Mouse (Mus musculus): ENCODE measurements at regions not wholly inside any gene's neighbourhood (a gene's known extent, or its start where the extent isn't known, plus 50 kb on each side); places are given as distances from the start of the nearest gene placed in this dataset.

DNA sequence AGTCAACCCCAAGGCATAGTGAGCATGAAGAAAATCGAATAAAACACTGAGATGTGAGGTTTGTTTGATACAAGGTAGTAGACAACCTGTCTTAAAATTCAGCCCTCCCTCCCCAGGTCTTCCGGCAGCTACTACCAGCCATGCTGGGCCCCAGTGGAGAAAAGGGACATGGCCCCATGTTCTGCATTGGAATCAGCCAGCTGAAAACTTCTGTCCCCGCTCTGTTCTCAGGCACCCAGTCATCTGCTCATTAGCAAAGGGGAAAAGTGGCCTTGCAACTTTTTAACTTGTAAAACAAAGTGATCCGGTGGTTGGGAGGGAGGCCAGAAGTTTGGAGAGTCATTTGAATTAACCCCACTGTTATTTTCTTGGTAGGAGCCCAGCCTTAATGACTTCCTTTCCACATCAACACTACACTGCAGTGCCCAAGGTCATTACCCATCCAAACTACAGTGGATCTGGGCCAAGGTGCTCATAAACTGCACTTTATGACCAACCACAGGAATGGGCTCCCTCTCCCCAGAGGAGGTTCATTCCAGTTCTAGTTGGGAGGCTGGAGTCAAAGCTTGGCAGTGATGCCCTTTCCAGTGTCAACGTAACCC, 143.5 kb downstream of the Npy start:
- TF ChIP-seq CTCF (conservative IDR thresholded peaks at IDR 0.05; ENCODE audit: low read length) (no peak), POU5F1 (IDR thresholded peaks at IDR 0.05; ENCODE audit: borderline replicate concordance, low read length) (no peak), NANOG (IDR thresholded peaks at IDR 0.05; ENCODE audit: borderline replicate concordance, low read length) (no peak)
